Mouse (Mus musculus): ENCODE measurements around the gene Retn.

GRCm38 (mm10) chr8:3676993-3677579 is 21.5 kb downstream of the Retn start:
- no peak for TF ChIP-seq CTCF (IDR thresholded peaks at IDR 0.05; ENCODE audit: low read depth)
- no peak for TF ChIP-seq EP300 (IDR thresholded peaks at IDR 0.05; ENCODE audit: low read depth)
